Mouse (Mus musculus) stomach, embryonic 16.5 days (tissue): Measurements from ENCODE around the gene Mllt3. TPM values are rescaled to one million over a fixed set of nuclear protein-coding genes. Genes with fewer than 3 reads are reported as not detected.

Experiments
- ATAC-seq: fragments of 200-750 bp; cut with Nextera tagmentation; 2 replicates; pipeline ENCODE4 v1.8.0; 2017; ENCODE audit warnings: moderate number of reproducible peaks, moderate TSS enrichment; ENCODE audit not compliant: insufficient read depth, low FRiP score
- H3K27ac ChIP-seq: fragments of 300-500 bp; sonication (generic); 2 replicates; pipeline ENCODE4 v1.5.1; 2014; ENCODE audit warnings: low read length
- H3K27me3 ChIP-seq: fragments of 300-500 bp; sonication (generic); 2 replicates; pipeline ENCODE4 v1.6.1; 2014; ENCODE audit warnings: low read length, control low read depth, mixed read lengths; ENCODE audit not compliant: control insufficient read depth, insufficient read depth
- H3K36me3 ChIP-seq: fragments of 300-500 bp; sonication (generic); 2 replicates; pipeline ENCODE4 v1.6.1; 2014; ENCODE audit warnings: low read length; ENCODE audit not compliant: control insufficient read depth, insufficient read depth
- H3K4me1 ChIP-seq: fragments of 300-500 bp; sonication (generic); 2 replicates; pipeline ENCODE4 v1.6.1; 2014; ENCODE audit warnings: low read length, control low read depth, mixed read lengths; ENCODE audit not compliant: control insufficient read depth, insufficient read depth
- H3K4me2 ChIP-seq: fragments of 300-500 bp; sonication (generic); 2 replicates; pipeline ENCODE4 v1.6.1; 2014; ENCODE audit warnings: low read depth, low read length, mixed read lengths
- H3K4me3 ChIP-seq: fragments of 300-500 bp; sonication (generic); replicated peaks from 2 replicates; pipeline ENCODE4 v1.5.1; 2014; ENCODE audit warnings: mild to moderate bottlenecking, low read length
- H3K9ac ChIP-seq: fragments of 300-500 bp; sonication (generic); 2 replicates; pipeline ENCODE4 v1.6.1; 2014; ENCODE audit warnings: low read length
- H3K9me3 ChIP-seq: fragments of 300-500 bp; sonication (generic); replicated peaks from 2 replicates; pipeline ENCODE4 v1.6.1; 2016; ENCODE audit warnings: low read length, control low read depth; ENCODE audit not compliant: control insufficient read depth
- WGBS: fragments of 180-500 bp; shearing (Covaris S2); extraction: QIAGEN DNeasy Blood & Tissue Kit; methylation state at CpG from one replicate; pipeline ENCODE4 v1.1.7; 2014; 5-methylcytosine and 5-hydroxymethylcytosine counted together
- polyA plus RNA-seq: library from polyadenylated mRNA; unstranded; fragments of >200 nt; fragmentation: Nextera tagmentation; extraction: Ambion mirVana; gene quantifications from 2 replicates; pipeline ENCODE4 v1.2.1, GENCODE M21; 2015

The Mllt3 gene
- polyA plus RNA-seq, 1 experiment from 2014 or later: 41.5 TPM

DNA sequence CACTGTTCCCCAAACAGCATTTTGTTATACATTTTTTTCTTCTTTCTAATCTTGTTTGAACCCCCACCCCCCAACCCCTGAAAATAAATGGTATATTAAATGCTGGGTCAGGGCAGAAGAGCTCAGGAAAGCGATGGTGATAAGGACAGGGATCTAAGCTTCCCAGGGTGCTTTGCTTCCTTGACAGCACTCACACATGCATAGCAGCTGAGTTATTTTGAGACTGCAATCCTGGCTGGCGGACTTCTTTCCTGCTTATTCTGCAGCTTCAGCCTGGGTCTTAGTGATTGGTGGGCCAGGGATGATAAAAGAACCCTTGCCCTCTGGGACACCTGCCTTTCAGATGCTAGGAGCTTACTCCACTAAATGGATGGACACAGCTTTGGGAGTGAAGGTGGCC lies 249.4 kb downstream of the Mllt3 start:
- Histone ChIP-seq H3K9ac (no peak overlapping the region), H3K4me2 (no peak overlapping the region), H3K4me1 (peaks cover 6% of the 10 kb centered on the region; the same call in 1 of the 2 replicates), H3K4me3 (no peak overlapping the region), H3K9me3 (no peaks in the 10 kb centered on the region), H3K27me3 (no peaks in the 10 kb centered on the region), H3K27ac (no peak overlapping the region), H3K36me3 (peaks cover 3% of the 10 kb centered on the region; the same call in 1 of the 2 replicates)
- ATAC-seq: no peak
- WGBS: 88% methylated on average over 2 of the region's 2 CpGs

GRCm38 (mm10) chr4:87781971-87782370 lies 251.2 kb downstream of the Mllt3 start:
- no peaks in the 10 kb centered on the region for H3K27me3 ChIP-seq
- no peak overlapping the region for H3K9ac ChIP-seq
- H3K36me3 ChIP-seq: no peaks in the 10 kb centered on the region
- no peak for ATAC-seq
- H3K27ac ChIP-seq: no peak overlapping the region
- H3K9me3 ChIP-seq: no peaks in the 10 kb centered on the region
- H3K4me1 ChIP-seq: peaks cover 6% of the 10 kb centered on the region; the same call in 1 of the 2 replicates
- no peak overlapping the region for H3K4me3 ChIP-seq
- WGBS: 93% methylated on average over 5 of the region's 5 CpGs
- no peak overlapping the region for H3K4me2 ChIP-seq

- Histone ChIP-seq H3K27me3 (no peaks in the 10 kb centered on the region), H3K9me3 (no peaks in the 10 kb centered on the region), H3K4me1 (no peaks in the 10 kb centered on the region), H3K9ac (no peak overlapping the region), H3K36me3 (no peaks in the 10 kb centered on the region), H3K4me2 (no peak overlapping the region), H3K27ac (no peak overlapping the region), H3K4me3 (no peak overlapping the region)
- no peak for ATAC-seq
- WGBS: 83% methylated on average over 2 of the region's 2 CpGs
These were observed 257.4 kb downstream of the Mllt3 start for GRCm38 (mm10) chr4:87775721-87776120.

GRCm38 (mm10) chr4:87774515-87774914 lies 258.6 kb downstream of the Mllt3 start:
- Histone ChIP-seq H3K36me3 (no peaks in the 10 kb centered on the region), H3K9me3 (no peaks in the 10 kb centered on the region), H3K4me1 (no peaks in the 10 kb centered on the region), H3K27ac (no peak overlapping the region), H3K4me2 (no peak overlapping the region), H3K27me3 (no peaks in the 10 kb centered on the region), H3K4me3 (no peak overlapping the region), H3K9ac (no peak overlapping the region)
- ATAC-seq: no peak
- 81% methylated on average over 4 of the region's 4 CpGs for WGBS

DNA sequence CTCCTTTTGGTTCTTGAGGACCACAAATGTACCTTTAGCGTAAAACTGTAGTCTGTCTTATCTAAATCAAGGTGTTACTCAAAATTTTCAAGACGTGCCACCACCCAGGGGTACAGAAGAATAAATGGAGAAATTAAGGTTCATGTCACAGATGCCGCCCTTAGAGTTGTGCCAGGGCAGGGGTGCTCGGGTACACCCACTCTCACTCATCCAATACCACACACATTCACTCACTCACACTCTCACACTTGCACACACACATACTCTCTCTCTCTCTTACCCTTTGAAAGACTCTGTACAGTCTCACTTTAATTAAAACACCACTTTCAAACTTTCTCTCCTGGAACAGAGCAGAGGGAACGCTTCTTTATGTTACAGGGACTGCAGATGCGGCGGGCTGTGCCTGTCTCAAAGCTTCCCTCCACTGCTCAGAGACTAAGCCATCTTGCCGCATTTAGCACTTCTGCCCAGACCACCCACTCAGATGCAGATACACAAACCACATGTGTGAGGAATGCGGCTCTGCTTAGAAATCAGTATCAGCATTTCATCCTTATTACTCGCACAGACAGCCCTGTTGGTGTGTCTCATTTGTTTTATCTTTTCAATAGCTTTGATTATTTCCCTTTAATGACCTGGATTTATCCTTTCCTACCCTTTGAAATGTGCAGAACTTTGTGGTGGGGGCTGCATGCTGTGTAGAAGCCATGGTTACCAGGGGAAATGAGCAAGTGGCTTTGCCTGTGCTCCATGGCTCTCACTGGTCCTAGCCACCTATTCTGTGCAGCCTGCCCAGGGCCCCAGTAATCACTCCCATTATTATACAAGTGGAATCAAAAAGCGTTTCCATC lies 265.2 kb downstream of the Mllt3 start:
- Histone ChIP-seq H3K9ac (no peak overlapping the region), H3K4me1 (peaks cover 3% of the 10 kb centered on the region; the same call in 1 of the 2 replicates), H3K4me2 (no peak overlapping the region), H3K9me3 (no peaks in the 10 kb centered on the region), H3K36me3 (no peaks in the 10 kb centered on the region), H3K4me3 (no peak overlapping the region), H3K27ac (no peak overlapping the region), H3K27me3 (no peaks in the 10 kb centered on the region)
- ATAC-seq: peak; percentile 10; the same call in 1 of the 2 replicates
- WGBS: 41% methylated on average over 11 of the region's 11 CpGs

GRCm38 (mm10) chr4:87765729-87766128 lies 267.4 kb downstream of the Mllt3 start:
- H3K4me3 ChIP-seq: no peak overlapping the region
- 47% methylated on average over 3 of the region's 3 CpGs for WGBS
- no peak overlapping the region for H3K9ac ChIP-seq
- no peak for ATAC-seq
- peaks cover 3% of the 10 kb centered on the region; the same call in 1 of the 2 replicates for H3K4me1 ChIP-seq
- no peak overlapping the region for H3K4me2 ChIP-seq
- no peaks in the 10 kb centered on the region for H3K27me3 ChIP-seq
- no peak overlapping the region for H3K27ac ChIP-seq
- H3K36me3 ChIP-seq: no peaks in the 10 kb centered on the region
- no peaks in the 10 kb centered on the region for H3K9me3 ChIP-seq

DNA sequence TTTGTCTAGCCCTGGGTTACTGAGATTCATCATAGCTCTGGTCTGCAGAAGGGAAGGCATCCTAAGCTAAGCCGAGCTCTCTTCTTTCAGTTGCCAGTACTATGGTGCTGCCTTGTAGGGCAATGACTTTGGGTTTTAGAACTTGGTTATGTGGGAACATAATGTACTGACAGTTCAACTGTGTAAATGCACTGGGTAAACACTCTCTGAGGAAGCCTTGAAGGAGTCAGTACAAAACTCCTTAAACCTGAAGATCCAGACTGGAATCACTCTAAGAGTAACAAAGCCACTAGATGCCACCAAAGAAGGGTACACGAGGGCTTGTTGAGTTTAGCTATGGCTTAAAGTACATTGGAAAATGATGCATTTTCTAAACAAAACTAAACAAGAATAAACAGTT lies 272.1 kb downstream of the Mllt3 start:
- WGBS: 66% methylated on average over 2 of the region's 2 CpGs
- H3K36me3 ChIP-seq: no peaks in the 10 kb centered on the region
- no peaks in the 10 kb centered on the region for H3K4me1 ChIP-seq
- no peaks in the 10 kb centered on the region for H3K9me3 ChIP-seq
- ATAC-seq: no peak
- no peak overlapping the region for H3K4me2 ChIP-seq
- H3K27me3 ChIP-seq: no peaks in the 10 kb centered on the region
- no peak overlapping the region for H3K4me3 ChIP-seq
- H3K9ac ChIP-seq: no peak overlapping the region
- H3K27ac ChIP-seq: no peak overlapping the region

DNA sequence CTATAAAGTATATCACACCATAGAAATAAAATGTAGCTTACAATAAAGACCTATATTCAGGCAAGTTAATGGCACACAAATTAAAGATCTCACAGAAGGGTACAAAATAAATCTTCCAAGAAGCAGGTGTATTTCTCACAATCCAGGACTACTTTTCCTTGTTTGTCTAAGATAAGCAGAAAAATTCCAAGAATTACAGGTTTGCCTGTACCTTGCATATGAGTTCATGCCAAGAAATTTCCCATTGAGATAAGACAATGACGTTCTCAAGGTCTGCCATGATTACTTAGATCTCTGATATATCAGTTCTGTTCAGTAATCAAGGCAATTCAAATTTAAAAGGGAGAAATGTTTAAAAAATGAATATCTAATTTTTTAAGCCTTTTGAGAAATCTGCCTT lies 272.9 kb downstream of the Mllt3 start:
- Histone ChIP-seq H3K27ac (no peak overlapping the region), H3K9me3 (no peaks in the 10 kb centered on the region), H3K36me3 (no peaks in the 10 kb centered on the region), H3K27me3 (no peaks in the 10 kb centered on the region), H3K4me3 (no peak overlapping the region), H3K4me1 (no peaks in the 10 kb centered on the region), H3K9ac (no peak overlapping the region), H3K4me2 (no peak overlapping the region)
- 68% methylated on average over 1 of the region's 1 CpGs for WGBS
- no peak for ATAC-seq

DNA sequence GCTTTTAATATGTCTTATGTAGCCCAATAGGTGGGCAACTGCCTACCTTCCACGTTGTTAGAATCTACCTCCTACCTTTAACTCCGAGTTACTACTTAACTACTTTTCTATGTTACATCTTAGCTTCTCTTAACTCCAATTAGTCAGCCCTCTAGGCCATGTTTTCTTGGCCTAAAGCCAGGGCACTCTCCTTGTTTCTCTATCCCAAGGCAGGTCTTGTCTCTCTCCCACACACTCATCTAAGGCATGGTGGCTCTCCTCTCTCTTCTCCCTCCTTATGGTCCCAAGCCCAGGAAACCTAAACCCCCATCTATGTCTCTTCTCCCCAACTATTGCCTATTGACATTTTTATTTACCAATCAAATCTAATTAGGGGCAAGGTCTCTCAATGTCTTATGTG lies 273.5 kb downstream of the Mllt3 start:
- H3K36me3 ChIP-seq: no peaks in the 10 kb centered on the region
- 74% methylated on average over 2 of the region's 2 CpGs for WGBS
- H3K27me3 ChIP-seq: no peaks in the 10 kb centered on the region
- ATAC-seq: no peak
- H3K4me2 ChIP-seq: no peak overlapping the region
- no peak overlapping the region for H3K27ac ChIP-seq
- no peak overlapping the region for H3K4me3 ChIP-seq
- no peaks in the 10 kb centered on the region for H3K9me3 ChIP-seq
- no peaks in the 10 kb centered on the region for H3K4me1 ChIP-seq
- no peak overlapping the region for H3K9ac ChIP-seq
